Mouse (Mus musculus) layer of hippocampus, adult 2 months (tissue): Measurements from ENCODE around the gene Hspa12b. TPM values are rescaled to one million over a fixed set of nuclear protein-coding genes. Genes with fewer than 3 reads are reported as not detected.
"Not testable (repeated sequence)": the region's sequence is repeated elsewhere in the genome, so short reads cannot be mapped to it uniquely, and the experiment has no call there.

Source experiments
- DNase-seq, 2 experiments: peaks; one replicate each; pipeline ENCODE4 v3.0.0; 2022; ENCODE audit warnings: low spot score in 2 of 2
- H3K27ac ChIP-seq: fragments of 200-600 bp; 2 replicates; pipeline ENCODE4 v1.8.1; 2022
- H3K4me3 ChIP-seq: fragments of 200-600 bp; 2 replicates; pipeline ENCODE4 v1.8.1; 2022; ENCODE audit warnings: mild to moderate bottlenecking
- CTCF ChIP-seq: fragments of 200-600 bp; conservative IDR thresholded peaks from 2 replicates; pipeline ENCODE4 v1.8.1; 2022; ENCODE audit warnings: antibody characterized with exemption, mild to moderate bottlenecking, moderate library complexity
- long read RNA-seq, 2 experiments: library from polyadenylated mRNA; stranded (forward); transcript quantifications; one replicate each; pipeline ENCODE4 v2.0.0; 2021; ENCODE audit warnings: borderline mapping rate in 2 of 2
- total RNA-seq, 2 experiments: library from RNA; stranded (reverse); gene quantifications; 2 replicates each; pipeline ENCODE4 v1.2.3; 2021

Gene Hspa12b
- total RNA-seq: 1 to 10 TPM; 9.1 to 9.5 TPM
- long read RNA-seq, experiment 1, partial matches to known transcripts: 0 of 2 reads
- long read RNA-seq, experiment 1, other reads (novel, unspliced or antisense): 1 of 2 reads
- long read RNA-seq, experiment 2, partial matches to known transcripts: 1 of 5 reads
- long read RNA-seq, experiment 2, other reads (novel, unspliced or antisense): 2 of 5 reads

DNA sequence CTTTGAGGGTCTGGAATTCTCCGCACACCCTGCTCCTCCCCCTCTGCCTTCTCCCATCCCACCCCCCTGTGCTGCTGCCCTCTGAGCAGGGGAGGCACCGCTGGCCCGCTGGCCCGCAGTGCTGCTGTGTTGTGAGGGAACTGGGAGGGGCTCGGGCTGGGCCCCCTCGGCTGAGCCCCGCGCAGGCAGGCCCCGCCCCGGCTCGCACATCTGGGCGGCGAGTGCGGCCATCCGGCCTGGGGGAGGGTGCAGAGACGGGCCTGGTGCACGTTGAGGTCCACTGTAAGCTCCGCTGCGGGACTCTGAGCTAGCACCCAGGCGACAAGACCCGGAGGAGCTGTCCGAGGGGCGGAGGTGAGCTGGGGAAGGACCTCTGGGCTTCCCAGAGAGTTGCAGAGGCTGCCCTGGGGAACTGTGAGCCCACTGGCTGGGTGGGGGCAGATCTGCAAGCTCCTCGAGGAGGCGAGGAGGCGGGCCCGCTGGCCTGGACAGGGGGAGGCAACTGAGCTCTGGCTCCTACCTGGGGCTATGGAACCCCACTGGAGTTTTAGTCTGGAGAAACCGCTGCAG lies at the start of gene Hspa12b:
Hspa12b (plus strand) TSS at position 120 of the 570 bp plus-strand sequence.
- peak within 1 kb of the TSS; percentile 47 for H3K4me3 ChIP-seq
- H3K27ac ChIP-seq: peak within 1 kb of the TSS; percentile 73
- no peak for DNase-seq
- TF ChIP-seq CTCF: no peak

DNA sequence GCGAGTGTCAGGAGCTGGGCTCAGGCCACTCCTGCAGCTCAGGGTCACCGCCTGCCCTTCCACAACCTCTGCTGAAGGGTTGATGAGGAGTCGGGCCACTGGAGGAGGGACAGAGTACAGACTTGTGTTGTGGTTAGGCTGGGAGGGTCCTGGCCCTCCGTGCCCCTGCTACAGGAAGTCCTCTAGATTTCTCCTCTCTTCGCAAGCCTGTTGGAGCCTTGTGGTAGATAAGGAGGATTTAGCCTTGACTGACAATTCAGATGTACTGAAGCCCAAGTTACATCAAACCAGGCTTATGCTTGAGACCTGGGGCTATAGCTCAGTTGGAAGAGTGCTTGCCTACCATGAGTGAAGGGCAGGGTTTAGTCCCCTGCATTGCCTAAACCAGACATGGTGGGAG lies 46.6 kb upstream of the Hspa12b start:
- DNase-seq: no peak
- H3K4me3 ChIP-seq: no peak overlapping the region
- no peak for TF ChIP-seq CTCF
- H3K27ac ChIP-seq: no peak overlapping the region

DNA sequence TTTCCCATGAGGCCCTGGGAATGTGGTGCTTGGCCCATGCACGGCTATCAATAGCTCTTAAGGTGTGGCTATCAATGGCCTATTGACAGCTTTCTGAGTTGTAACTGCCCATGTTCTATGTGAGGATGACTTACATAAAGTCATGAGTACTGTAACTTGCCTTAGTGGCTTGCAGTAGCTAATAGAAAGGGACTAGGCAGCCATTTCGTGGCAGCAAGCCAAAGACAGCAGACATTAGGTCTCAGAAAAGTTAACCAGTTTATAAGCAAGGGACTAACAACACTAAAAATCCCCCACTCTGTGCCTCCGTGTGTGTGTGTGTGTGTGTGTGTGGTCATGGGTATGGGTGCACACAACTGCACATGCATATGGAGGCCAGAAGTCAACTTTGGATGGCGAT lies 42.9 kb upstream of the Hspa12b start:
- no peak for TF ChIP-seq CTCF
- Histone ChIP-seq H3K27ac (no peak overlapping the region), H3K4me3 (no peak overlapping the region)
- no peak for DNase-seq

DNA sequence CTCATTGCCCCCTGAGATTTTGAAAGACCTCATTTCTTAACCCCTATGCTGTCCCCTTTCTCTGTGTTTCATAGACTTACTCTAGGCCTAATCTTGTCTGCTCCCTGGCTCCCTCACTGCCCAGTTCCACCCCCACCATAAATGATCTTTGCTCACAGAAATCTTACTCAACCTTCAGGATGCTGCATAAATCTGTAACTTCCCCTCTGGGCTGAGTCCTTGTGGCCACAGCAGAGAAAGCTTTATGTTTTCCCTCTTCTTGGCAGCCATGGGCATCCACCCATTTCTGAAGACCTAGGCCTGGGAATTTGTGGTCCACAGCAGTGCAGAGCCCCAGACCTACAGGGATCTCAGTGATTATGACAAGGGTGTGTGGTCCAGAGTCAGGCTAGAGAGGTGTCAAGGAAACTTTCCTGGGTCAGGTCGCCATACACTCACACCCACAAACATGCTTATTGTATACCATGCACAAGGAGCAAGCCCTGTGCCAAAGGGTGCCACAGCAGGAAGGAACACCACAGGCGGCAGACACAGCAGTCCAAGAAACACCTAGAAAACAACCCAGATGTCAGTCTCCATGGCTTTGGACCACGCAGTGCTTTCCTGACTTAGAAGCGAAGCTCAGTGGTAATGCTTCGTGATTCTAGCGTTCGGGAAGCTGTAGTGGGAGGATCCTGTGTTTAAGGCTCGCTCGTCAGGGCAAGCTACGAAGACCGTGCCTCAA lies 40.3 kb upstream of the Hspa12b start, which contains the start of gene Siglec1:
Siglec1 (minus strand) TSS at position 99 of the 724 bp plus-strand sequence.
- DNase-seq: no peak
- Histone ChIP-seq H3K27ac (no peak within 1 kb of the TSS), H3K4me3 (no peak within 1 kb of the TSS)
- TF ChIP-seq CTCF: no peak

DNA sequence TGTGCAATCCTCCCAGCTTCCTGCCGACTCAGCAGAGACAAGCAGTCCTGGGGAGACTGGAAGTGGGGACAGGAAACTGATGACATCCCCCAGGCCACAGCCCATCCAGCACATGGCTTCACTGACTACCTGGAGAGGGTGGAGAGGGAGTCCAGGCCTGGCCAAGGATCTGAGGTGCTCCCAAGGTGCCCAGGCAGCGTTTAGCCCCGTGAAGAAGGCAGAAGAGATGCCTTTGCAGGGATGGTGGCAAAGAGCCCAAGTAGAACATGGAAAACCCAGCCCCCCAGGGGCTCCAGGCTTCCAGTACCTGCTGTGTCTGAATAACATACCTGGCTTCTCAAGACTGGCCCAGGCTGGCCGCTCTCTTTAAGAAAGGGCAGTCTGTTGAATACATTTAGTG lies 38.5 kb upstream of the Hspa12b start:
- Histone ChIP-seq H3K4me3 (no peak overlapping the region), H3K27ac (no peak overlapping the region)
- TF ChIP-seq CTCF: no peak
- DNase-seq: no peak

DNA sequence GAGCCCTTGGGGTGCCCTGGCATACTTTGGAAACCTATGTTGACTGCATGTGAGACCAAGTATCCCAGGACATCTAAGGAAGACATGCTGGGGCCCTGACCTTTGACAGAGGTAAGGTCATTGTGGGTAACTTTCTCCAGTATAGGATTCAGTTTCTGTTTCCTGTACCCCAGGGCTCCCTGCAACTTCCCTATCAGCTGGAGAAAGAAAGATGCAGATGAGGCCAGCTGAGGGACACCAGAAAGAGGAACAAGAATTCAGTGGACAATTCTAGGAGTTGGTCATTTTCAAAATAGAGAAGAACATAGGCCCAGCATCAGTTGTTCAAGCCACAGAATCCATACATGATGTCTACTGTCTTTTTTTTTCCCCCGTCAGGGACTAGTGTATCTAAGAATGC lies 37.4 kb upstream of the Hspa12b start:
- no peak overlapping the region for H3K4me3 ChIP-seq
- H3K27ac ChIP-seq: no peak overlapping the region
- TF ChIP-seq CTCF: no peak
- DNase-seq: no peak

DNA sequence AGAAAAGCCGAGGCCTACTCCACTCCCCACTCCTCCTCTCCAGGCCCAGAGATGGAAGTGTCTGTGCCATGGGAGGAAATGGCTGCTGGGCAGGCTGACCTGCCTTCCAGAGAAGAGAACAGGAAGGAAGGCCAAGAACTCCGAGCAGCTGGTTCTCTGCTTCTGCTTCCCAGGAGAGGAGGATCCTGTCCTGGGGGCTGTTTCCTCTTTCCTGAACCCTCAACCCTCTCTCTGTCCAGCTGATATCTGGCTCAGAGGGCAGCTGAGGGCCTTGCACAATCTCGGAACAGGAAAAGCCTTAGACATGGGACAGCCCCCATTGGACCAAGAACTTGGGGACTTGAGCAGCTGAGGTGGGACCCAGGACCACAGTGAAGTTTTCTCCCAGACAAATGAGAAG lies 36.2 kb upstream of the Hspa12b start:
- Histone ChIP-seq H3K4me3 (no peak overlapping the region), H3K27ac (no peak overlapping the region)
- TF ChIP-seq CTCF: no peak
- no peak for DNase-seq

DNA sequence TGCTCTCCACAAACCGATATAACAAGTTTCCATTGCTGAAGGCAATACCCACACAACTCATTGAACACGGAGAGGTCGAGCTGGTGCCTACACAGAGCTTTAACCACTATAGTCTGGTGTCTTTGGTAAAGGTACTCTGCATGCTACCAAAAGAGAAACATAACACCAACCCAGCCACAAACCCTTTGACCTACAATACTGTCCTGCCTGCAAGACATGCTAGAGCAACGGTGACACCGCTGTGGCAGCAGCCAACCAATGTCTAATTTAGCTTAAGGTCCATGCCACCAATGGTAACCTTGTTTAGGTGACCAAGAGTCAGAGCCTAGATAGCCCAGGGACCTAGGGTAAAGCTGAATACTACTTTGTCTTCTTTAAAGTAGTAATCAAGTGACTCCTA lies 33.5 kb upstream of the Hspa12b start:
- DNase-seq: no peak
- no peak overlapping the region for H3K27ac ChIP-seq
- H3K4me3 ChIP-seq: no peak overlapping the region
- TF ChIP-seq CTCF: no peak

DNA sequence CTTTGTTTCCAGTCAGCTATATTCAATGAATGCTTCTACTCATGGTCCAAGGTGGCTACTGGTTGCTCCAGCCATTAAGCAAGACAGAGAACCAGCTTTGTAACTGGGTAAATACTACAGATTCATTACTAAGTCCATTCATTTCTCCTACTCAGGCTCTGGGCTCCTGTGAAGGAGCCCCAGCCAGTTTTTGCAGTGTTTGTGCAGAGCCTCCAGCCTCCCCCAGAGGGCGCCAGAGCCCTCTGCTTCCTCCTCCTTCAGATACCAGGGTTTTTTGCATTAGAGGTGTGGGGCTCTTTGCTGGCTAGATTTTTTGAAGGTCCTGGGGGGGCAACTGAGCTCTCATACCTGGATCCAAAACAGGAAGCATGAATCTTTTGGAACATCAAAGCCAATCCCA lies 32.3 kb upstream of the Hspa12b start:
- peak; percentile 81 to 85 for DNase-seq
- TF ChIP-seq CTCF: peak; percentile 100
- H3K4me3 ChIP-seq: no peak overlapping the region
- H3K27ac ChIP-seq: no peak overlapping the region

DNA sequence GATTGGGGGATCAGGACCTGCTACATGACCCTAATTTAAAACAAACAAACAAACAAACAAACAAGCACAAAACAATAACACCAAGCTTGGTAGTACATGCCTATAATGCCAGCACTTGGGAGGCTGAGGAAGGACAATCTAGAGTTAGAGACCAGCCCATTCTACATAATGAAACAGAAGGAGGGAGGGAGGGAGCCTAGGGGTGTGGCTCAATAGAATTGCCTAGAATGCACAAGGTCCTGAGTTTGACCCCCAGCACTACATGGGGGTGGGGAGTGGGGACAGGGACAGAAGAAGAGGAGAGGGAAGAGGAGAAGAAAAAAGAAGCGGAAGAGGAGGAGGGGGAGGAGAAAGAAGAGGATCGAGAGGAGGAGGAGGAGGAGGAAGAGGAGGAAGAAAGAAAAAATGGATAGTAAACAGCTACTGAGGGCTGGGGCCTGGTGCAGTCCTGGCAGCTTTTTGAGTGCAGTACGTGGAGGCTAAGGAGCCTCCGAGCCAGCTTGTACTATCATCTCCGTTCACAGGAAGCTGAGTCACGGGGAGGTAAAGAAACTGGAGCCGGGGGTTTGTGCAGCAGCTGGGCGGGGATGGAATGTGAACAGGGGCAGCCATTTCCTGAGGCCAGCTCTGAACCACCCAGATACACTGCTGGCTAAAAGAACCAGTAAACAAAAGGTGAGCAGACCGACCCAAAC lies 30.8 kb upstream of the Hspa12b start:
- no peak for DNase-seq
- TF ChIP-seq CTCF: no peak

DNA sequence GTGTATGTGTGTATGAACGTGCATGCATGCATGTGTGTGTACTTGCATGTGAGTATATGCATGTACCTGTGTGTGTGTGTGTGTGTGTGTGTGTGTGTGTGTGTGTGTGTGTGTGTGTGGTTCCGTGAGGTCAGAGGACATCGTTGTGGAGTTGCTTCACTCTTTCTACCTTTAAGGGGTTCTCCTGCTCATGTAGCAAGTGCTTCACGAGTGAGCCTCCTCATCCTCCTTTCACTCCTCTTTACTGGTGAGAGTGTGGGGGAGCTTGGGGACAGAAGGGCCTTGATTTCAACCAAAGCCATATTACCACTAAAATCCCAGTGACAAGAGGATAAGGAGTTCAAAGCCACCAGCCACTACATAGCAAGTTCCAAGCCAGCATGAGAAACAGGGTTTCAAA lies 30.0 kb upstream of the Hspa12b start:
- TF ChIP-seq CTCF: no peak
- H3K4me3 ChIP-seq: no peak overlapping the region
- H3K27ac ChIP-seq: no peak overlapping the region
- DNase-seq: no peak

More for the DNA sequence above, 30.8 kb upstream of the Hspa12b start:
- Histone ChIP-seq H3K27ac (peak overlapping the region; percentile 12; the same call in 1 of the 2 replicates), H3K4me3 (no peak overlapping the region)

DNA sequence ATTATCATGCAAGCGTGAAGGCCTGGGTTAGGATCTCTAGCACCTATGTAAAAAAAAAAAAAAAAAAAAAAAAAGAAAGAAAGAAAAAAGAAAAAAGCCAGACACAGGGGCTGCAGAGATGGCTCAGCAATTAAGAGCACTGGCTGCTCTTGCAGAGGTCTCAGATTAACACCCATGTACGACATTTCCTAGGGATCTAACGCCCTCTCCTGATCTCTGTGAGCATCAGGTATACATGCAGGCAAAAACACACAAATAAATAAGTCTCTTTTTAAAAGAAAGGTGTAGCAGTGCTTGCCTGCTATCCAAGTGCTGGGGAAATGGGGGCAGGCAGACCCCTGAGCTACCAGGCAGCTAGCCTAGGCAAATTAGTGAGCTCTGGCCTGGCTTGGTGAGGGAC lies 25.6 kb upstream of the Hspa12b start:
- TF ChIP-seq CTCF: no peak
- Histone ChIP-seq H3K4me3 (no peak overlapping the region), H3K27ac (no peak overlapping the region)
- DNase-seq: no peak

DNA sequence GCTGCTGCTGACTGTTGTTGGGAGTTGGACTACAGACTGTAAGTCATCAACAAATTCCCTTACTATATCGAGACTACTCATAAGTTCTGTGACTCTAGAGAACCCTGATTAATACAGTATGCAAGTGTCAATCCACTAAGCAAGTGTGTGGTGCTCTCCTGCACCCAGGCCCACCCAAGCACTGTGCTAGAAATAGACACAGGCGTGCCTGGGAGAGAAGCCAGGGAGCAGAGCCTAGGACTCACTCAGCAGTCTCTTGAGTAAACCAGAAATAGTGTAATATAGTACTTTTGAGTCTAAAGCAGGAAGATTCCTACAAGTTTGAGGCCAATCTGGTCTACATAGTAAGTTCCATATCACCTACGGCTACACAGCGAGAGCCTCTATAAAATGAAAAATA lies 23.1 kb upstream of the Hspa12b start:
- Histone ChIP-seq H3K27ac (no peak overlapping the region), H3K4me3 (no peak overlapping the region)
- peak in 1 of 2 experiments; percentile 37 for DNase-seq
- TF ChIP-seq CTCF: no peak

DNA sequence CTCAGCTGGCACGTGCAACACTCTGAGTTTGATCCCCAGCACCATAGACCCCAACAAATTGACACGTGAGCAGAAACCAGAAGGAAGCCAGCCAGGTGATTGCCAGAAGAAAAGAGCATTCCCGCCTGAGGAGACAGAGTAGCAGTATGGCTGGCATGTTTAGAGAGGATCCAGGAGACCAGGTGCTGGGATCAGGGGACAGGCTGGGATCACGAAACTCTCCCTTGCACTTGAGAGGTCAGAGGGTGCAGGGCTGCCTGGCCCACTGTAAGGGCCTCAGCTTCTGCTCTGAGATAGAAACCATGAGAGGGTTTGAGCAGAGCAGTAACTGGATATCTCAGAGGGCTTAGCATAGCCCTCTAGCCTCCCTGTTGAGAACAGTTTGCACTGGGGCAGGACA lies 22.0 kb upstream of the Hspa12b start:
- not testable (repeated sequence) for H3K4me3 ChIP-seq, DNase-seq

More for the DNA sequence above, 22.0 kb upstream of the Hspa12b start:
- H3K27ac ChIP-seq: not testable (repeated sequence)
